Mouse (Mus musculus): ENCODE measurements around the gene Akt2. TPM values are rescaled to one million over a fixed set of nuclear protein-coding genes. Genes with fewer than 3 reads are reported as not detected.

Akt2 gene
- polyA plus RNA-seq, 1 experiment from 2014 or later: 95.0 TPM

DNA sequence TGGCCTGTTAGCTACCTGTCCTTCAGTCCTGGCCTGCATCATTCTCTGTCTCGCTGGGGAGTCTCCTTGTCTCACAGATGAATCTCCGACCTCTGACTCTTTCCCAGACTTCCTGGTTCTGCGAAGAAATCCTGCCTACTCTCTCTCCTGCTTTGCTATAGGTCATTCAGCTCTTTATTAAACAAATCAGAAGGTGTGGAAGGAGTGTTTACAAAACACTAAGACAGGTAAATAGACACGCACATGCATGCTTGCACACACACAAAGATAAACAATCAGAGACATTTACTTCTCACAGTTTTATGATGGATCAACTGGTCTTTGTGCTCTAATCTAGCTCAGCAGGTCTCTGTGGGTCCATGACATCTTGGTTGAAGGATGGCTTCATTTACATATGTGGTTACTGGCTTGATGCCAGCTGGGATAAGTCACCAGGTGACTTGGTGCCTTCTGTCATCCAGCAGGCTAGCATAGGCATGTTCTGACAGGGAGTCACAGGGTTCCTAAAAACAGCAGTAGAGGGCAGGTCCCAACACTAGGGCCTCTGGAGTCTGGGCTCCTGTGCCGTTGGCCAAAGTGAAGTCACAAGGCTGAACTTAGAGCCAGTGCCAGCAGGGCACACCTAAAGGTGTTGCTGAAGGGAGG, 21.6 kb upstream of the Akt2 start:
- Histone ChIP-seq H3K27me3 (ENCODE audit: low read depth, poor library complexity, severe bottlenecking) (no peaks in the 10 kb centered on the region), H3K27ac (no peak overlapping the region), H3K4me3 (no peak overlapping the region), H3K4me1 (no peaks in the 10 kb centered on the region), H3K36me3 (peaks cover 87% of the 10 kb centered on the region), H3K9me3 (replicated peaks) (no peaks in the 10 kb centered on the region)
- 92% methylated on average over 5 of the region's 5 CpGs for WGBS
- DNase-seq (ENCODE audit: low spot score): no peak

DNA sequence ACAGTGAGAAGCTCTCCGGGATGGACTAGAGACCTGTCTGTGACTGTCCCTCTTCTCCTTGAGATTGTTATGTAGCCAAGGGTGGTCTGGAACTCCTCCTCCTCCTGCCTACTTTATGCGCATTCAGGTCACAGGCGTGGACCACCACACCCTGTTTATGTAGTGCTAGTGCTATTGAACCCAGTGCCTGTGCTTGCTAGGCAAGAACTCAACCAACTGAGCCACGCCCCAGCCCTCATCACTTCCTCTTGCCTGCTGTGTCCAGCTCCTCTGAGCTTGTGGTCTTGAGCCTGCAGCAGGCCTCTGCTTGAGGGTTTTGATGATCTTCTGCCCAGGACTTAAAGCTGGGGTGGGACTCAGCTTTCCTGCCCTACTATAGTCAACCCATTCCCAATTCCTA, 19.2 kb upstream of the Akt2 start:
- Histone ChIP-seq H3K27ac (no peak overlapping the region), H3K36me3 (peaks cover 88% of the 10 kb centered on the region), H3K27me3 (ENCODE audit: low read depth, poor library complexity, severe bottlenecking) (no peaks in the 10 kb centered on the region), H3K4me3 (no peak overlapping the region), H3K4me1 (no peaks in the 10 kb centered on the region), H3K9me3 (replicated peaks) (no peaks in the 10 kb centered on the region)
- DNase-seq (ENCODE audit: low spot score): no peak
- WGBS: 96% methylated on average over 4 of the region's 4 CpGs

DNA sequence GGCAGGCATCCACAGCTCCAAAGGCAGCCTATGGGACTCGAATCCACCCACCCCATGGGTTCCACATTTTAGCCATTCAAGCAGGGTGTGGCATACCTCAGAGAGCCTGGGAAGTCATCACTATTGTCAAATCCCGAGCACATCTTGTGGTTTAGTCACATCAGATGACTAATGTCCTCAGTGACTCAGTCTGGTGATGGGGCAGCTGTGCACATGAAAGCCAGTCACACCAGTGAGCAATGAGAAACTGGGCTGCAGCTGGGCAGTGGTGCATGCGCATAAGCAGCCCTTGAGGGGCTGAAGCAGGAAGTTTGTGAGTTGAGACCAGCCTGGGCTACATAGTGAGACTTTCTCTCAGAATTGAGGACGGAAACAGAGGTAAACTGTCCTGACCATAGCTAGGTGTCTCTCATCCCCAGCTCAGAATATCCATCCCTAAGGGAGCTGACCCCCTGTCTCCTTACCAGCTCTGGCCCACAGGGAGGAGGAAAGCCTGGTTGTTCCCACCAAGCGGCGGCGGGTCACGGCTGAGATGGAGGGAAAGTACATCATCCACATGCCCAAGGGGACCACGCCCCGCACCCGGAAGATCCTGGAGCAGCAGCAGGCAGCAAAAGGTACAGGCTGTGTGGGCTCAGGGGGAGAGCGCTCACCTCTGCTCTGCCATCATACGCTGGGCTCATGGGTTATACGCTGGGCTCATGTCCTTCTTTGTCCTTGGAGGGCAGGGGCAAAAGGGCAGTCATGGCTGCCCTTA, 17.1 kb upstream of the Akt2 start:
- 91% methylated on average over 14 of the region's 14 CpGs for WGBS

DNA sequence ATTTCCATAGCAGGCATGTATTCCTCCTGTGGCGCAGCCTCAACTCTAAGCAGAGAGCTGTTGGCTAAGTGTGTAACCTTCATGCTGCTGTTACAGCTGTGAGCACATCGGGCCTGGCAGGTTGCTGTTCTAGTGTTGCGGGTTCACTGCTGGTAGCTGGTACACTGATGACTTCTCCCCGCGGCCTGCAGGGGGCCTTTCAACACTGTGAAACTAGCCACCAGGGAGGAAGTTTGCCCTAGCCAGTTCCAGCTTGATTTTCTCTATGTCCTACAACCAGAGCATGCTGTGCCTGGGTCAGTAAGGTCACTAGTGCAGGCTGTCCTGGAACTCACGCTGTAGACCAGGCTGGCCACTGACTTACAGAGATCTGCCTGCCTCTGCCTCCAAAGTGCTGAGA, 14.4 kb upstream of the Akt2 start:
- WGBS: 67% methylated on average over 6 of the region's 6 CpGs
- Histone ChIP-seq H3K4me3 (no peak overlapping the region), H3K27ac (no peak overlapping the region), H3K27me3 (ENCODE audit: low read depth, poor library complexity, severe bottlenecking) (no peaks in the 10 kb centered on the region), H3K36me3 (peaks cover 92% of the 10 kb centered on the region), H3K9me3 (replicated peaks) (no peaks in the 10 kb centered on the region), H3K4me1 (no peaks in the 10 kb centered on the region)
- DNase-seq (ENCODE audit: low spot score): peak; percentile 37

More for the DNA sequence above, 17.1 kb upstream of the Akt2 start:
- peaks cover 90% of the 10 kb centered on the region for H3K36me3 ChIP-seq
- DNase-seq (ENCODE audit: low spot score): no peak
- H3K9me3 ChIP-seq (replicated peaks): no peaks in the 10 kb centered on the region
- H3K4me1 ChIP-seq: no peaks in the 10 kb centered on the region
- no peaks in the 10 kb centered on the region for H3K27me3 ChIP-seq (ENCODE audit: low read depth, poor library complexity, severe bottlenecking)
- no peak overlapping the region for H3K27ac ChIP-seq
- no peak overlapping the region for H3K4me3 ChIP-seq

DNA sequence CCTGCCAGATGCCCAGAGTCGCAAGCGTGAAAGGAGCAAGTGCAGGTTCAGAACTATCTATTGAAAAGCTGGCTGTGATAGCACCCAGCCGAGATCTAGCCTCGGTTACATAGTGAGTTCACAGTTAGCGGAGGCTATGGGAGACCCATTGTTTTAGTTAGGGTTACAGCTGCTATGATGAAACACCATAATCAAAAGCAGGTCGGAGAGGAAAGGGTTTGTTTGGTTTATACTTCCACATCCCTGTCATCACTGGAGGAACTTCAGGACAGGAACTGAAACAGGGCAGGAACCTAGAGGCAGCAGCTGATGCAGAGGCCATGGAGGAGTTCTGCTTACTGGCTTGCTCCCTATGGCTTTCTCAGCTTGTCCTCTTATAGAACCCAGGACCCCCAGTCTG, 13.8 kb upstream of the Akt2 start:
- no peak overlapping the region for H3K4me3 ChIP-seq
- no peaks in the 10 kb centered on the region for H3K9me3 ChIP-seq (replicated peaks)
- no peak for DNase-seq (ENCODE audit: low spot score)
- no peaks in the 10 kb centered on the region for H3K27me3 ChIP-seq (ENCODE audit: low read depth, poor library complexity, severe bottlenecking)
- WGBS: 93% methylated on average over 6 of the region's 6 CpGs
- no peaks in the 10 kb centered on the region for H3K4me1 ChIP-seq
- no peak overlapping the region for H3K27ac ChIP-seq
- H3K36me3 ChIP-seq: peaks cover 92% of the 10 kb centered on the region

DNA sequence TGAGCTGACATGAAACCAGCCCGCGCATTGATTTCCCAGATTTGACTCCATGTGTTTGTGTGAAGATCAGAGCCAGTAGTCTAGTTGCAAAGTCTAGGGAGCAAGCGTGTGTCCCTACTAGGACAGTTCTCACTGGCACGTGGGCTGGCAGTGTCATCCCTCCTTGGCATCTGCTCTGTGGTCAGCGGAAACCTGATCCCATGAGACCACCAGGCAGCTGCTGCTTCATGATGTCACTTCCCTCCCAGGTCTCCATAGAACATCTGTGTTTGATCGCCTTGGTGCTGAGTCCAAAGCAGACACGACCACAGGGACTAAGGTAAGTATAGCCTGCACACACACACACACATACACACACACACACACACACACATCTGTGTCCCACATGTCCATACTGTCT, 12.9 kb upstream of the Akt2 start:
- DNase-seq (ENCODE audit: low spot score): peak; percentile 33
- WGBS: 73% methylated on average over 7 of the region's 7 CpGs
- Histone ChIP-seq H3K36me3 (peaks cover 98% of the 10 kb centered on the region), H3K4me3 (no peak overlapping the region), H3K9me3 (replicated peaks) (no peaks in the 10 kb centered on the region), H3K27me3 (ENCODE audit: low read depth, poor library complexity, severe bottlenecking) (no peaks in the 10 kb centered on the region), H3K27ac (no peak overlapping the region), H3K4me1 (no peaks in the 10 kb centered on the region)

DNA sequence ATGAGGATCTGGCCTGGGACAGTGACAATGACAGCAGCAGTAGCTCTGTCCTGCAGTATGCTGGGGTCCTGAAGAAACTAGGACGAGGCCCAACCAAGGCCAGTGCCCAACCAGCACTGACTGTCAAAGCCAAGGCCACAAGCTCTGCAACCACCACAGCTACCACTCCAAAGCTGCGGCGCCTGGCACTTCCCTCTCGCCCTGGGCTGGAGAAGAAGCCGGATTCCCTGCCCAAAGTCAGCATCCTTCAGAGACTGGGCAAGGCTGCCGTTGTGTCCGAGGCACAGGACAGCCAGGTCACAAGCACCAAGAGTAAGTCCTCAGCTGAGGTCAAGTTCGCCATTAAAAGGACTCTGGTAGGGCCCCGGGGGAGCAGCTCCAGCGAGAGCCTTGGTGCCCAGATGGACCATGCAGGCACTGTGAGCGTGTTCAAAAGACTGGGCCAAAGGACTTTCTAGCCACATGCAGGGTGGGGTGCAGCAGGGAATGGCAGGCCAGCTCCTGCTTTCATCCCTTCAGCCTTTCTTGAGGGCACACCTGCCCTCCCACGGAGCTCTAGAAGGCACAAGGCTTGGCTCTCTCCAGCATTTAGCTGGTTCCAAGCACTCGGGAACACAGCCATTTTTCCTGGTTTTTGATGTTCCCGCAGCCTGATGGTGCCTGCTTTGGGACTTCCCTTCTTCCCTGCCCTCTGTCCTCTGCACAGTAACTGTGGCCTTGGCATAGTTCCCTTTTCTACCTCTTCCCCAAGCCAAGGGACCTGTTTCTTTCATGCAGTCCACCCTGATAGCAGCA, 10.8 kb upstream of the Akt2 start:
- WGBS: 89% methylated on average over 14 of the region's 14 CpGs
- no peak overlapping the region for H3K27ac ChIP-seq
- no peaks in the 10 kb centered on the region for H3K9me3 ChIP-seq (replicated peaks)
- DNase-seq (ENCODE audit: low spot score): no peak
- H3K27me3 ChIP-seq (ENCODE audit: low read depth, poor library complexity, severe bottlenecking): no peaks in the 10 kb centered on the region
- no peak overlapping the region for H3K4me3 ChIP-seq
- H3K4me1 ChIP-seq: no peaks in the 10 kb centered on the region
- peaks cover 98% of the 10 kb centered on the region for H3K36me3 ChIP-seq

DNA sequence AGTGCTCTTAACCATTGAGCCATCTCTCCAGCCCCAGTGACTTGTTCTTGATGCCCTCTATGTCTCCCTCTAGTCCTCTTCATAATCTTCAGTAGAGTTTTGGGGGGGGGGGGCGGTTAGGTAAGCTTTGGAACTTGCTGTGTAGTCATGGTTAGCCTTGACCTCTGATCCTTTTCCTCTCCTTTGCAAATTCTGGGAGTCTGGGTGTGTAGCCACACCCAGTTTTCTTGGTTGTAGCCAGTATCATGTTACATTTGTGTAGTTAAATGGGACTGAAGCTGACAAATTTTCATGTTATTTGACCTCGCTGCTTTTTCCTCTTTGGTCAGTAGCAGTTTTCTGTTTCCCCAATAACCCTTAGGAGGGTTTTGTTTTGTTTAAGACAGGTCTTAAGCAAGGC, 4.5 kb upstream of the Akt2 start:
- Histone ChIP-seq H3K4me1 (0 out of 2 replicates have a peak, but pooled peaks cover 3% of the 10 kb centered on the region), H3K9me3 (replicated peaks) (no peaks in the 10 kb centered on the region), H3K36me3 (peaks cover 39% of the 10 kb centered on the region), H3K27me3 (ENCODE audit: low read depth, poor library complexity, severe bottlenecking) (no peaks in the 10 kb centered on the region), H3K4me3 (no peak overlapping the region), H3K27ac (no peak overlapping the region)
- no peak for DNase-seq (ENCODE audit: low spot score)
- WGBS: 75% methylated on average over 2 of the region's 2 CpGs

DNA sequence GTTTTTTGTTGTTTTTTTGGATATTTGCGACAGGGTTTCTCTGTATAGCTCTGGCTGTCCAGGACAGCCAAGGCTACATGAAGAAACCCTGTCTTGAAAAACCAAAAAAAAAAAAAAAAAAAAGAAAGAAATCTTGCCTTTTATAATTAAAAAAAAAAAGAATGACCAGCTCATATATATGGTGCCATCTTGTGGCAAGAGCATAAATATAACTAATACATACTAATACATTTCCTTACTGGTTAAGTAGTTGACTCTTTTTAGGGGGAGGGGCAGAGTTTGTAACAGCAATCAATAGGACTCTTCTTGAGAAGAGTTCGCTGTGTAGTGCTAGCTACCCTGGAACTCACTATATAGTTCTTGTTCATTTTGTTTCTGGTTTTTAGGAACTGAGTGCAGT, 3.6 kb upstream of the Akt2 start:
- Histone ChIP-seq H3K36me3 (peaks cover 30% of the 10 kb centered on the region), H3K9me3 (replicated peaks) (no peaks in the 10 kb centered on the region), H3K4me3 (no peak overlapping the region), H3K27me3 (ENCODE audit: low read depth, poor library complexity, severe bottlenecking) (no peaks in the 10 kb centered on the region), H3K27ac (no peak overlapping the region), H3K4me1 (peaks cover 6% of the 10 kb centered on the region)
- no peak for DNase-seq (ENCODE audit: low spot score)
- 89% methylated on average over 2 of the region's 2 CpGs for WGBS

DNA sequence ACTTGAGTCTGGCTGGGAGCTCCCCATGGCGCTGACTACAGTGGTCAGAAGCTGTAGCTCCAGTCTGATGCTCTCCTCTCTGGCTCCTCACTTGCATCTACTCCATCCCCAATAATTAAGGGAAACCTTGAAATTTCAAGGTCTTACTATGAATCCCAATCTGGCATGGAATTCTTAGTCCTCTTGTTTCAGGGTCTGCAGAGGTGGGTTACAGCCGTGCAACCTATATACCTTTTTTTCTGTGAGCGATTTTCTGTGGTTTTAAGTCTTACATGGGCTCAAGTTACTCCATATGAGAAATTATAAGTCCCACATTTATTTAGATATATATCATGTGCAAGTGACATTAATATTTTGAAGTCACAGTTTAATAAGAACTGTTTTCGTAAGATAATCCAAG, 1.3 kb upstream of the Akt2 start:
- no peak for DNase-seq (ENCODE audit: low spot score)
- H3K4me3 ChIP-seq: no peak overlapping the region
- 95% methylated on average over 4 of the region's 4 CpGs for WGBS
- peaks cover 18% of the 10 kb centered on the region for H3K36me3 ChIP-seq
- H3K9me3 ChIP-seq (replicated peaks): no peaks in the 10 kb centered on the region
- H3K4me1 ChIP-seq: peaks cover 15% of the 10 kb centered on the region
- no peaks in the 10 kb centered on the region for H3K27me3 ChIP-seq (ENCODE audit: low read depth, poor library complexity, severe bottlenecking)
- no peak overlapping the region for H3K27ac ChIP-seq

DNA sequence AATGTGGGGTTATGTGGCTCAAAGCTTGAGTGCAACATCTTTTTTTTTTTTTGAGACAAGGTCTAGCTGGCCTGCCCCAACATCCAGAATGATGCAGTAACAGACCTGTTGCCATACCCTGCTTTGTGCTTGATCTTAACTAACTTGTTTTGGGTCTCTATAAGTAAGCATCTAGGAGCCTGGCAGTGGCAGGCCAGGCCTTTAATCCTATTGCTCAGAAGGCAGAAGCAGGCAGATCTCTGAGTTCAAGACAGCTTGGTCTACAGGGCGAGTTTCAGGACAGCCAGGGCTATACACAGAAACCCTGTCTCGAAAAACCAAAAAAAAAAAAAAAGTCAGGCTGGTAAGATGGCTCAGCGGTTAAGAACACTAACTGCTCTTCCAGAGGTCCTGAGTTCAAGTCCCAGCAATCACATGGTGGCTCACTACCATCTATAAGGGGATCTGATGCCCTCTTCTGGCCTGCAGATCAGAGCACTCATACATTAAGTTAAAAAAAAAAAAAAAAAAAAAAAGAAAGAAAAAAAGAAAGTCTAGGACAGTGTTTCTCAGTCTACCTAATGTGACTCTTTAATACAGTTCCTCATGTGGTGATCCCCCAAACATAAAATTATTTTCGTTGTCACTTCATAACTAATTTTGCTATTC, 662 bp upstream of the Akt2 start:
- H3K4me3 ChIP-seq: peak overlapping the region; percentile 79
- no peaks in the 10 kb centered on the region for H3K9me3 ChIP-seq (replicated peaks)
- DNase-seq (ENCODE audit: low spot score): no peak
- H3K27ac ChIP-seq: peak overlapping the region; percentile 96
- H3K27me3 ChIP-seq (ENCODE audit: low read depth, poor library complexity, severe bottlenecking): no peaks in the 10 kb centered on the region
- WGBS: 62% methylated on average over 4 of the region's 4 CpGs
- H3K4me1 ChIP-seq: peaks cover 15% of the 10 kb centered on the region
- peaks cover 15% of the 10 kb centered on the region for H3K36me3 ChIP-seq

DNA sequence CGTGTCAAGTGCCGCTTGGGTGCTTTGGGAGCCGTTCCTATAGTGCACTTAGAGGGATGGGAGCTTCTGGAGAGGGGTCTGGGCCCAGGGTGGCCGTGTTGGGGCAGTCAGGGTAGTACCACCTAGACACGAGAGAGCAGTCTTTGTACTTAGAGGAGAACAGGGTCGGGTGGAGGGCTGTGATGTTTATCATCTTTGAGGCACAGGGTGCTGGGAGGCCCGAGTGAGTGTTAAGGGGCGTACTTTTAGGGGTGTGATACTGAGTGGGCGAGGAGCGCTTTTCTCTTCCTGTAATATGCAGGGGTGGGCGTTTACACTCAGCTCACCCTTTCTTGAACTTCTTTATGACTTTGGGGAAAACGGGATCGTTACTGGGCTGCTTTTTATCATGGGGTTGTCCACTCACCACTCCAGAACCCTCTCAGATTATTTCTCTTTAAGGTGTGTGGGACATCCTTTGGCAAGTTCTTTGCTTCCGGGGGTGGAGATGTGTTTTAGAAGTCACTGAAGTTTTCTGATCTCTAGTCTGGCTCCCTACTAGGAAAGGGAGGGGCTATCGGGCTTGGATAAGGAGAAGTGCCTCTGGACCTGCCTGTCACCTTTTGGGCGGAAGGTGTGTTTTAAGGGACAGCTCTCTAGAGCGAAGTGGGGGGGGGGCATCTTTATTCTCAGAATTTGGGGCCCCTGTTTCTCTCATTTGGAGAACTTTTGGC, 1.0 kb downstream of the Akt2 start:
- Histone ChIP-seq H3K4me3 (peak overlapping the region; percentile 79), H3K9me3 (replicated peaks) (no peaks in the 10 kb centered on the region), H3K4me1 (peaks cover 22% of the 10 kb centered on the region), H3K27ac (peak overlapping the region; percentile 96), H3K27me3 (ENCODE audit: low read depth, poor library complexity, severe bottlenecking) (no peaks in the 10 kb centered on the region), H3K36me3 (peaks cover 22% of the 10 kb centered on the region)
- 2% methylated on average over 17 of the region's 17 CpGs for WGBS
- no peak for DNase-seq (ENCODE audit: low spot score)
